Mouse (Mus musculus): ENCODE measurements around the gene Dpep3.

Gene Dpep3

DNA sequence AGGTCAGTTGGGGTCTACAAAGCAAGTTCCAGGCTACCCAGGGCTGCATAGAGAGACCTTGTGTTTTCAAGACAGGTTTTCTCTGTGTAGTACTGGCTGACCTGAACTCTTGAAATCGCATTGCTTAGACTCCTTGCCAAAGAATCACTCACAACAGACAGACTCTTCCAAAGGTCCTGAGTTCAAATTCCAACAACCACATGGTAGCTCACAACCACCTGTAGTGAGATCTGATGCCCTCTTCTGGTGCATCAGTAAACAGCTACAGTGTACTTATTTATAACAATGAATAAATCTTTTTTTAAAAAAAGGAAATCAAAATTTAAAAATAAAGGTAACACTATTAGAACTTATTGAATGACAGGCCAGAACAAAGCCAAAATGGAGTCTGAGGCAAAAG lies 1.9 kb upstream of the Dpep3 start:
- DNase-seq (ENCODE audit: low spot score in 2 of 2), result no peak

DNA sequence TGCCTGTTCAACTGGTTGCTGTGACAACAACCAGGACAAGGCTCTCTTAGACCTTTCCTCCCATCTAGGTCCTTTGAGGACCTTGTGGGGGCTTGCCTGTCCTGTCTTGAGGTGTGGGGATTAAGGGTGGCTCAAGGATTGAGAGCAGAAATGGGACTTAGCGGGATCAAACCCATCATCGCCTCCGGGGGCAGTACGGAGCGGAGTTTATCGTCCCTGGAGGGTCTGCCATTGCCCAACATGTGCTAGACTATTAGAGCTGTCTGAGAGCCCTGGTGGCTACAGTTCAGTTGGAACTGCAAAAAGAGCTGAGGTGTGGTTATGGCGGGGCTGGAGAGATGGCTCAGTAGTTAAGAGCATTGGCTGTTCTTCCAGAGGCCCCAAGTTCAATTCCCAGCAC lies 3.9 kb downstream of the Dpep3 start:
- no peak for DNase-seq (ENCODE audit: low spot score in 2 of 2)

DNA sequence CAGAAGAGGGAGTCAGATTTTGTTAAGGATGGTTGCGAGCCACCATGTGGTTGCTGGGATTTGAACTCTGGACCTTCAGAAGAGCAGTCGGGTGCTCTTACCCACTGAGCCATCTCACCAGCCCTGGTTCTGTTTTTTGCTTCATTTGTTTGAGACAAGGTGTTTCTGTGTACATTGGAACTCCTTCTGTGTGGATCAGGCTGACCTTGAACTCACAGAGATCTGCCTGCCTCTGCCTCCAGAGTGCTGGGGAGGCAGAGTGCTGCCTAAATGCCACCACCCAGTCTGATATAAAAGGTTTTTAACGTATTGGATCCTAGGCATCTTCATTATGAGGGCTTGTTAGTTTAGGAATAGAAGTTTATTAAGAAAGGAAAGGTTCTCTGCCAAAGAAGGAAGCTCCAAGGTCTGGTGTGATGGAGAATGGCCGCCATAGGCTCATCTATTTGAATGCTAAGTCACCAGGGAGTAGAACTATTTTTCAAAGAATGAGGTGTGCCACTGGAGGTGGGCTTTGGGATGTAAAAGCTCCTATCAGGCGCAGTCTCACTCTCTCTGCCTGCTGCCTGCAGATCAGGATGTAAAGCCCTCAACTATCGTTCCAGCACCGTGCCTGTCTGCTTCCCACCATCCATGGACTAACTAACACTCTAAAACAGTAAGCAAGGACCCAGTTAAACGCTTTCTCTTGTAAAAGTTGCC lies 8.1 kb downstream of the Dpep3 start:
- no peak for DNase-seq (ENCODE audit: low spot score in 2 of 2)

DNA sequence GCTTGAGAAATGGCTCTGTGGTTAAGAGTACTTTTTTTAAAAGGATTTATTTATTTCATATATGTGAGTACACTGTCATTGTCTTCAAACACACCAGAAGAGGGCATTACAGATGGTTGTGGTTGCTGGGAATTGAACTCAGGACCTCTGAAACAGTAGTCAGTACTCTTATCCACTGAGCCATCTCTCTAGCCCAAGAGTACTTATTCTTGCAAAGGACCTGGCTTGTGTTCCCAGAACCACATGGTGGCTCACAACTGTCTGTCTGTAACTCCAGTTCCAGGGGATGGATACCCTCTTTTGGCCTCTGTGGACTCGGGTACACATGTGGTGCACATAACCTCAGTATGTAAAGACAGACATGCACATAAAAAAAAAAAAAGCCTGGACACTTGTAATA lies 9.9 kb downstream of the Dpep3 start:
- DNase-seq (ENCODE audit: low spot score in 2 of 2), result no peak

DNA sequence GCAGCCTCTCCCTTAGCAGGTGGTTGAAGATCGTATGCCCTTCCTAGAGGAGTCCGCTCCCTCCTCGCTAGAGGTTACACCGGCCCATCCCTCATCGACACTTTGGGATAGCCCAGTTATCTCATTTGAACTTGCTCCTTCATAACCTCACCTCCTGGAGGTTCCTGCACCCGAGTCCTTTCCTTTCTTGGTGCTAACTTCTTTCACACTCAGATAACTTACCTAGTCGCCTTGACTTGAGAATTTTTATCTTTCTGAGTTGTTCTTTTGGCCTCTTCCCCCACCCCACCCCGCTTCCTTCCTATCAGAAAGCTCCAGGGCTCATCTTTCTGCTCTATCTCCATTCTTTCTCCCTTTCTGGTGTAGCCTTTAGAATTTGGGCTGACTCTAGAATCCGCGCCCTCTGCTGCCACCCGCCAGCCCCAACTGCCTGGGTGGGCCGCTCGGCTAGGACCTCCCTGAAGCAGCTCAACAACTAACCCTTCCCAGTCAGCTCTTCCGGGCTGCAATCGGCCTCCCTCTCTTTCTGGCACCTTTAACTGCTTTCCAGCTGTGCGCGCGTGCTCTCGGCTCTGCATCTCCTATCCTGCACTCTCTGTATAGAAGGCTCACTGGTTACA lies 12.4 kb downstream of the Dpep3 start:
- peak in 1 of 2 experiments; percentile 42 for DNase-seq (ENCODE audit: low spot score in 2 of 2)

DNA sequence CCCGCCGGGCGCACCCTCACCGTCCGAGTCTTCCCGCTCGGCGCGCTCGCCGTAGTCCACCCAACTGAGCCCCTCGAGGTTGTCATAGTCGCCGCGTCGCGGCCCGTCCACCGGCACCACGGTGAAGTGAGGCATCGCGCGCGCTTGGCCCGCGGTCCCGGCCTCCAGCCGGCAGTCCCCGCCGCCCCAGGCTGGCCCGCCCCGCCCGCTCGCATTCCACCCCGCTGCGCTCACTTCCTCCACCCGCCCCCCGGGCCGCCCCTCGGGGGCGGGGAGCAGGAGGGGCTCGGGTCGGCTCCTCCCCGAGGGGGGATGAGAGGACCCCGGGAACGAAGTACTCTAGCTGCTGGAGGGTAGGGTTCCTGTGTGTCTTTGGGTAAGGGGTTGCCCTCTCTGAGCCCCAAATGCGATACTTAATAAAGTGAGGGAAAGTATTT lies 13.3 kb downstream of the Dpep3 start, which contains the start of gene Slc12a4:
Gene Slc12a4 (minus strand): TSS at position 193 of the 437 bp plus-strand sequence.
- peak; percentile 79 to 87 for DNase-seq (ENCODE audit: low spot score in 2 of 2)

DNA sequence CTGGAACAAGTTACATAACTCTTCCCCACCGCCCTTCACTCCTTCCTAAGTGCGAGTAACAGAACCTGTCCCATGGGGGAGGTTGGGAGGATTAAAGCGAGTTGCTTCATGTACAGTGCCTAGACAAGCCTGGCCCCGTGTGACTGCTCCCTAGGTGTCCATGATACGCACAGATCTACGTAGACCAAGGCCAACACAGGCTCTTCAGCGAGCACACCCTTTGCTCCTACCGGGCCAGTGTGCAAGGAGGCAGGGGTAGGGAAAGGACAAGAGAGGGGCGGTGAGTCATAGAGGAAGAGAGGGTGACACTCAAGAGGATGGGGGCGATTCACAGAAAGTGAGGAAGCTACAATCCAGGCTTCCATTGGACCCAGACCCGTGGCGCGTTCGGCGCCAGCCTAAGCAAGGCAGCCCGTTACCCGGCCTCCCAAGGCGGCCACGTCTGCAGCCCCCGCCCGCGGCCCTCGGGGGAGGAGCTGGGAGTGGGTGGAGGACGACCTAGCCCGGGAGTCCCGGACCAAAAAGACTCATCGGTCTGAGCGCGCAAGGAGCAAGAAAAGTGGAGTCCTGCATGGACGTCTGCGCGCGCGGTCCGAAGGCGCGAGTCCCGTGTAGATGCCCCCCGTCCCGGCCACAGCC lies 13.8 kb downstream of the Dpep3 start:
- DNase-seq (ENCODE audit: low spot score in 2 of 2), result peak; percentile 50 to 59

DNA sequence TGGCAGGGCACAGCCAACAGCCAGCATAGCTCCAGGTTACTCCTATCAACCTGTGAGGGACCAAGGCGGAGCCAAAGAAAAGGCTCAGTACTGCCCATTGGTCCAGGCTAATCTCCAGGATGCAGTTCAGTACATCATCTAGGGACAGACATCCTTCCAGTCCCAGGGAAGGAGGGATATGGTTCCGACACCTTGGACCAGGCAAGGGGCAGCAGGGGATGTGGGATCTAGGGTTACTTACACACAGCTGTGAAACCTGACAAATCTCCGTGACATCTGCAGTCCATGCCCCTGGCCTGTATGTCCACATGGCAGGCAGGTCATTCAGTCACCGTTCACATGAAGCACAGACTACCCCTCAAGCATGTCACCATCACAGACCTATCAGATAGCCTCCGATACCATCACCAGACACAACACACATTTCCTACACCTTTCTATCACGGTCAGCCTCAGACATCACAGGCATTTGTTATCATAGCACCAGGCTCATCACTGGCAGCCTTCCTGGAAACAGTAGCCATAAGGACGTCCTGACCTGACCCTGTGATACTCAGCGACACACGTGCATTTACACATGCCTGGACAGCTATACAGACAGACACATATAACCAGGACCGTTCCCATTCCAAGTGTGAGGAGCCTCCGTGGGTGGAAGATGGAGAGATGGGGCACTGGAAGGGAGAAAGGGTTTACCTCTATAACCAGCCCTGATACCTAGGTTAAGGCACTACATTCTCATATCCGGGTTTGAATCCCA lies 14.5 kb downstream of the Dpep3 start:
- DNase-seq (ENCODE audit: low spot score in 2 of 2), result no peak

DNA sequence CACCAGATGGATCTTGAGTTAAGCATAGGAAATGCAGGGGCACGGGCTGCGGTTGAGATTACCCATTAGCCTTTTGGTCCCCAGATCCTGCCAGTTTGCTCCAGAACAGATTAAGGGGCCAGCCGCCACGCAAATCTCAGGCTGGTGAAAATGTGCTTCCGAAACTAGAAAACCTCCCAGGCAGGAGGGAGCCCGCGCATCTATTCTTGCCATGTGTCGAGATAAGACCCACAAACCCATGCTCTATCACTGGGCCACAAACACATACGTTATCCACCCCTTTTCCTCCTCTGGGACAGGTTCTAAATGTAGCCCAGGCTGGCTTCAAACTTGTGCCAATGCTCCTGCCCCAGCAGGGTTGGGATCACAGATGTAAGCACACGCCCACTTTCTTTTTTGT lies 17.7 kb downstream of the Dpep3 start:
- no peak for DNase-seq (ENCODE audit: low spot score in 2 of 2)

DNA sequence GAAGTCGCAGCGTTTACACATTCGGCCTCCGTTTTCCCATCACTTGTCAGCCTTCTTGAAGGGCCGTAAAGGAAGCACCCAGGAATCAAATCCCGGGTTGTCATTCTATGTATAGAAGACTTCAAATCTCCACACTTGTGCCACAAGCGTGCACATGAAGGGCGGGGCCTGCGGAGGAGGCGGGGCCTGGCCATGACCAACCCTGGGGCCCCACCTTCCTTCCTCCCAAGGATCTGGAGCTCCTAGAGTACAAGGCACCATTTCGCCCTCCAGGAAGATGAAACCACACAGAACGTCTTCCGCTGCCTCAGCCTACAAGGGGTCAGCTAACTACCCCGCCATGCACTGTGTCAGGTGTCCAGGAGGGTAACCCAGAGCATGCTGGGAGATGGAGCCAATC lies 18.1 kb downstream of the Dpep3 start:
- DNase-seq (ENCODE audit: low spot score in 2 of 2), result no peak

DNA sequence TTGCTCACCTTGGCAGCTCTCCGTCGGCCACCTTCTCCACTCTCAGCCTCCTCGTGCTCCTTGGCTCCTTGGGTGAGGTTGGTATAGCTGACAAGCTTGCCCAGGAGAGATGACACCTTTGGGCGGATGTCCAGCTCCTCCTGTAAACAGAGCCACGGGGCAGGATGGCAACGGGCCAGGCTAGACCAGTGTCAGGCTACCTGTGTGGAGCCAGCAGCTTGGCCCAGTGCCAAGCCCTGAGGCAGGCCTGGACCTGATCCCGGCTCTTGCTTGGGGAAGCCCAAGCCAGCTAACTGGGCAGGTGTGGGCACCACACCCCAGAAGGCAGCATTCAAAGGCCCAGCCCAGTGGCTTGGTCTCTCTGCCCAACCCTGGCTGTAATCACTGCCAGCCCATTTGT lies 19.9 kb downstream of the Dpep3 start:
- DNase-seq (ENCODE audit: low spot score in 2 of 2), result no peak

DNA sequence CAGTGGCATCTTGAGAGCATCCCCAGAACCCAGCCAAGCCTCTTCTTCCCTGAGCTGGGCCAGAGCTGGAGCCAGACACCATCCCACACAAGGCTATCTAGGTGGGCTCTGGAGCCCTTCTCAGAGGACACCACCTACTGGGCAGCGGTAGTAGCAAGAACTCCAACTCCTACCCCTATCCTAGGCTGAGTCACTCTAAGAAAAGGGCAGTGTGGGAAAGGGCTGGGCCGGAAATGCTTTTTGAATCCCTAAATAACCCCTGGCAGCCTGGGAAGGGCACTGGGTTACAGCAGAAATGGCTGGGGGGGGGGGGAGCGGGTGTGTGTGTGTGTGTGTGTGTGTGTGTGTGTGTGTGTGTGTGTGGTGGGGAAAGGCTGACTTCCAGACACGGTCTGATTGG lies 21.4 kb downstream of the Dpep3 start:
- DNase-seq (ENCODE audit: low spot score in 2 of 2), result no peak

DNA sequence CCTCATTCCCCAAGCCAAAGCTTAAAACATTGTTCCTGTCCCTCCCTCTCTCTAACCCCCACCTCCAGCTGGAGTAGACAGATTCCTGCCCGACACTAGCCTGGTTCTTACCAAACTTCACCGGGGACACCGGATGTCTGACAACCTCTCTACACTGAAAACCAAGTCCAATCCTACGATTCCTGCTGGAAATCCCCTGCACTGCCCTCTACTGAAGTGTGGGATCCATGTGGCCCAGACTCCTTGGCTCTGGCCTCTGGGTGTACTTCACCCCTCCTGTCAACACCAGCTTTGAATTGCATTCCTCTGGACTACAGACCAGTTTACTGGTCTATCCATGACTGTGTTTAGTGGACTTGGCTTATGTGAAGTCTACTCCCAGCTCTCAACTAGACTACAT lies 22.7 kb downstream of the Dpep3 start:
- DNase-seq (ENCODE audit: low spot score in 2 of 2), result no peak

DNA sequence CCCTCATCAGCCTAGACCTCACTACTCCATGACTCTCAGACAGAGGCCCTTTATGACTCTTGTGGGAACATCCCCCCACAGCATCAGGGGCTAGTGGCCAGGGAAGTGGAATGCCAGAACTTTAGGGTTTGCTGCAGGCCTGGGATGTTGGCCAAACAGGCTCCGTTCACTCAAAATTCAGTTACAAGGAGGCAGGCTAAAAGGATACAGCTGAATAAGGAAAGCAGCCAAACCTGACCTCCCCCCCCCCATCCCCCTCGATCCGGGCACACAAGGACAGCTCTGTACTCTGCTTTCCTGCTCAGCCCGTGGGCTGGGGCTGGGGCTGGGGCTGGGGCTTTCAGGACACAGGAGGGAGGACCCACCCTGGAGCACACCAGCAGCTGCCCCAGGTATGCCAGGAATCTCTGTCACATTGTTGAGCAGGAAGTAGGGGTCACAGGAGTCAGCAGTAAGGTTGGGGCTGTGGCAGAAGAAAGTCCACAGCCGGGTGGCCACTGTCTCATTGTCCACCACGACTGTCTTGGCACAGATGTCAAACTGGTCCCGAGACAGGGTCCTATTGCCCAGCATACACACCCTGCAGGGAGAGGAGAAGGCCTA lies 28.1 kb downstream of the Dpep3 start:
- DNase-seq (ENCODE audit: low spot score in 2 of 2), result no peak

DNA sequence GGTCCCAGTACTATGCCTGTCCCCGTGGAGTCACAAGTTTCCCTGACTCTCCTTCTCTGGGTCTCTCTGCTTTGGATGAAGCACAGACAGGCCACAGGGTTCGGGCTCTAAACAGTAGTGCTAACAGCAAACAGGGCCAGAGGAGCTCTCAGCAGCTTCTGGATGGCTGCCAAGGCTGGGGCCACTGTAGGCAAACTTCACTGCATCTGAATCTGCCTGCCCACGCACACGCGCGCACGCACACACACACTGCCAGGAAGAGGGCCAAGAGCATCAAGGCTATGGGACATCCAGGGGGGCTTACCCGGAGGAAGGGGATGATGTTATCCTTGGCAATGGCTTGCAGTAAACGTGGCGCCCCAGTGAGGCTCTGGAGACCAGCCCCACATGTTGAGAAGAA lies 29.9 kb downstream of the Dpep3 start:
- no peak for DNase-seq (ENCODE audit: low spot score in 2 of 2)

DNA sequence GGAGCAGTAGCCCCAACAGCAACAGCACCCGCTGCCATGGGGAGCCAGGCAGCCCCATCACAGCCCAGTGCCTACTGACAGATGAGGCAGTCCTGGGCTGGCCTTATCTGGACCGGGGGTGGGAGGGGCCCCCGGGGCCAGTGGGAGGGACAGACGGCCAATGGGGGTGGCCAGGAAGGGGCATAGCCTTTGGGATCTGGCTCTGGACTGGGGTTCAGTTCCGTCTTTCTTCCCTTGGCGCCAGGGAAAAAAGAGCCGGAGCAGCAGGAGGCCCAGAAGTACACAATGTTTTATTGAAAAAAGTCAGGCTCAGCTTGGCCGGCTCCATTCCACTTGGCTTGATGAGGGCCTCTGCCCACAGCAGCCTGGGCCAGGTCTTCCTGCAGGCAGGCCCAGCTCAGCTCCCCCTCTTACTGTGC lies 35.9 kb downstream of the Dpep3 start, which contains the start of gene Lcat:
Gene Lcat (minus strand): TSS at position 62 of the 419 bp plus-strand sequence.
- DNase-seq (ENCODE audit: low spot score in 2 of 2), result no peak

DNA sequence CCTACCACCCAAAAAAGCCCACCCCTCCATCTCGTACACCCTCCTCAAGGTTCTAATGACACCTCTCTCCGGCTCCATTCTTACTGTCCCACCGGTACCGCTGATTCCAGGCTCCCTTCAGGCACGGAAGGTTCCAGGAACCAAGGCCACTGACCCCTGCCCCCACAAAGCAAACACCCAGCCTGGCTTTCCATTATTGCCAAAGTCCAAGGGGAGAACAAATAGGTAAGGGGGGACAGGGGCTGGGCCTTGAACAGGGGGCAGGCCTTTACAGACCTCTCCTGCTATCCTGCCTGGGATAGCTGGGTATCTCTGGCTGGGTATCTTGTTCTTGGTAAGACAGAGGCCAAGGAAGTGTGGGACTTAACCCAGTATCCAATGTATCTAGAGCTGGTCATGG lies 36.7 kb downstream of the Dpep3 start:
- no peak for DNase-seq (ENCODE audit: low spot score in 2 of 2)

DNA sequence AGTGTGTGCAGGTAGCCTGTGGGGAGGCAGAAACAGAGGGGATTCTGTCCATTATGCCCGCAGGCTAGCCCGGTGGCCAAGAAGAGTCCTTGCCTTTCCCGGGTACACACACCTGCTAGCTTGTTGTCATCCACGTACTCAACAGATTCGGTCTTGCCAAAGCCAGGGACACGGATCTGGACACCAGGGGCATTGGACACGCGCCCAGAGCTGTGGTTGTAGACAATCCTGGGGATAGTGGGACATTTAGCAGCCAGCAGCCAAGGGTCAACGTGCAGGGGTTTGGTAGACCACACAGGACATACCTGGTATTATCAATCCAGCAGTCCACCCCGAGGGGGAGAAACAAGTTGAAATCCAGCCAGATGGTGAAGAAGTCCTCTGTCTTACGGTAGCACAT lies 37.2 kb downstream of the Dpep3 start:
- DNase-seq (ENCODE audit: low spot score in 2 of 2), result no peak

DNA sequence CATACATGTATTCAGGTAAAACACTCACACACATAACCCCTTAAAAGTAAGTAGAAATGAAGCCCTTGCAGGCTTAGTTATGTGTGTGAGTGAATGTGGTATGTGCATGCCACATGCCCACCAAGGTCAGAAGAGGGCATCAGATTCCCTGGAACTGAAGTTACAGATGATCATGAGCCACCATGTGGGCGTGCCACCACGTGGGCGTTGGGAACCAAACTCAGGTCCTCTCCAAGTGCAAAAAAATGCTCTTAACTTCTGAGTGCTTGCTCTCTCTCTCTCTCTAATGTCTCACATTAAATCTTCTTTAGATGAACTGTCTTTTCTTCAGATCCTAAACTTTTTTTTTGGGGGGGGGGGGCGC lies 40.9 kb downstream of the Dpep3 start, which contains the start of gene Psmb10:
Gene Psmb10 (minus strand): TSS at position 139 of the 364 bp plus-strand sequence.
- DNase-seq (ENCODE audit: low spot score in 2 of 2), result no peak

DNA sequence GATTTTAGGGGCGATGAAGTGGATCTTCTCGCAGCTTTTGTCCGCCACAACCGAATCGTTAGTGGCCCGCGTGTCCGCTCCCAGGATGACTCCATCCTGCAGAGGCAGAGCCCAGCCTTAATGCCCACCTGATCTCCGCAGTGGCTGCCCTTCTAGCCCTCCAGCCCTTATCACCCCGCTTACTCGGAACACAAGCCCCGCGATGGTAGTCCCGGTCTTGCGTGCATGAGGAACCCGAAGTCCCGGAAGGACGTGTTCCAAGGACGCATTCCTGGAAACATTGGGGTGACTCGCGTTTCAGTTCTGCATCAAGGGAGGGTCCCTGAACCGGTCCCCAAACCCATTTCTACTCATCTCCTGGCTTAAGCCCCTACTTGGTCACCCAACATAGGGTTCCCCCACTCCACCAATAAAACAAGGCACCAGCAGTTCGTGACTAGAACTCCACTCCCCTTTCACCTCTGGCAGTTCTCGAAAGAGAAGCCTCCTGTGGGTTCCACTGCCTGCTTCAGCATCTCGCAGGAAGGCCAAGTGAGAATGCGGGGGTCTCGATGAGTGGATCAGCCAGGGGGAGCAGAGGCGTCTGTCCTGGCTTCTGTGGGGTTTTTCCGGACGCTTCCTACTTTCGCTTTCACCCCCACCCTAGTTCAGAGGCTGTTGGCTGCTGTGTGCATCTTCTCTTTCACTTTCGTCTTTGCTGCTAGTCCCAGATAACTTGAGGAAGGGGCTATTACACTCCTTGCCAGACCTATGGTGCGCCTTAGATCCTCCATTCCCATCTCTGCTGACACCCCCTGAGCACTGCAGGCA lies 41.5 kb downstream of the Dpep3 start:
- peak; percentile 30 to 49 for DNase-seq (ENCODE audit: low spot score in 2 of 2)

Data from thymus, postnatal 10 days (tissue).